Mouse (Mus musculus): ENCODE measurements around the gene Naa38. TPM values are rescaled to one million over a fixed set of nuclear protein-coding genes. Genes with fewer than 3 reads are reported as not detected.
A peak's percentile ranks its signal among the peaks of the same experiment; 100 is the strongest.

Naa38 gene
- polyA plus RNA-seq, 1 experiment from 2014 or later, result 174 TPM

- no peaks in the 10 kb centered on the region for H3K27me3 ChIP-seq (ENCODE audit: control insufficient read depth, insufficient read depth, low read length)
- H3K27ac ChIP-seq (replicated peaks in 1 of 2; ENCODE audit: control insufficient read depth in 1 of 2, insufficient read depth in 1 of 2, low read depth in 2 of 2, low read length in 2 of 2), result peak within 1 kb of the TSS in 1 of 2 experiments; percentile 98; a peak in 2 of 4 replicates
- H3K36me3 ChIP-seq (ENCODE audit: control insufficient read depth, insufficient read depth, low read length), result peaks cover 16% of the 10 kb centered on the region
- H3K4me1 ChIP-seq (ENCODE audit: control insufficient read depth in 2 of 2, insufficient read depth in 2 of 2, low read length in 2 of 2), result peaks cover 38 to 48% of the 10 kb centered on the region in 2 experiments
- no peaks in the 10 kb centered on the region for H3K9me3 ChIP-seq (ENCODE audit: control insufficient read depth, low read length)
- peak within 1 kb of the TSS in 1 of 2 experiments; percentile 63; a peak in 1 of 4 replicates for H3K4me3 ChIP-seq (ENCODE audit: control insufficient read depth in 1 of 2, insufficient read depth in 1 of 2, low read depth in 1 of 2, low read length in 2 of 2)
- ATAC-seq (ENCODE audit: insufficient number of reproducible peaks, insufficient read depth, low FRiP score, low read depth), result no peak
- peak within 1 kb of the TSS; percentile 82 for H3K4me2 ChIP-seq (ENCODE audit: low read length)
- WGBS, result 45% methylated on average over 12 of the region's 12 CpGs
- peak within 1 kb of the TSS; percentile 97 for H3K9ac ChIP-seq (ENCODE audit: low read length)
Measured at GRCm38 (mm10) chr11:69413221-69414181, 18.2 kb downstream of the Naa38 start, which contains the start of gene Kdm6b. Gene Kdm6b, minus strand, starts transcription at chr11:69413675.

GRCm38 (mm10) chr11:69414421-69415326 is 19.4 kb downstream of the Naa38 start:
- Histone ChIP-seq H3K4me2 (ENCODE audit: low read length) (peak overlapping the region; percentile 82), H3K36me3 (ENCODE audit: control insufficient read depth, insufficient read depth, low read length) (peaks cover 16% of the 10 kb centered on the region), H3K9ac (ENCODE audit: low read length) (peak overlapping the region; percentile 97), H3K4me1 (ENCODE audit: control insufficient read depth in 2 of 2, insufficient read depth in 2 of 2, low read length in 2 of 2) (peaks cover 40 to 53% of the 10 kb centered on the region in 2 experiments), H3K9me3 (ENCODE audit: control insufficient read depth, low read length) (no peaks in the 10 kb centered on the region), H3K27ac (replicated peaks in 1 of 2; ENCODE audit: control insufficient read depth in 1 of 2, insufficient read depth in 1 of 2, low read depth in 2 of 2, low read length in 2 of 2) (peak overlapping the region; percentile 13 to 98; a peak in 3 of 4 replicates), H3K27me3 (ENCODE audit: control insufficient read depth, insufficient read depth, low read length) (no peaks in the 10 kb centered on the region), H3K4me3 (ENCODE audit: control insufficient read depth in 1 of 2, insufficient read depth in 1 of 2, low read depth in 1 of 2, low read length in 2 of 2) (peak overlapping the region; percentile 63 to 80)
- 17% methylated on average over 4 of the region's 4 CpGs for WGBS
- ATAC-seq (ENCODE audit: insufficient number of reproducible peaks, insufficient read depth, low FRiP score, low read depth), result no peak

GRCm38 (mm10) chr11:69415327-69415667 is 20.0 kb downstream of the Naa38 start:
- Histone ChIP-seq H3K27me3 (ENCODE audit: control insufficient read depth, insufficient read depth, low read length) (no peaks in the 10 kb centered on the region), H3K4me2 (ENCODE audit: low read length) (peak overlapping the region; percentile 82), H3K9me3 (ENCODE audit: control insufficient read depth, low read length) (no peaks in the 10 kb centered on the region), H3K4me1 (ENCODE audit: control insufficient read depth in 2 of 2, insufficient read depth in 2 of 2, low read length in 2 of 2) (peaks cover 40 to 58% of the 10 kb centered on the region in 2 experiments), H3K4me3 (ENCODE audit: control insufficient read depth in 1 of 2, insufficient read depth in 1 of 2, low read depth in 1 of 2, low read length in 2 of 2) (peak overlapping the region; percentile 63 to 80), H3K27ac (replicated peaks in 1 of 2; ENCODE audit: control insufficient read depth in 1 of 2, insufficient read depth in 1 of 2, low read depth in 2 of 2, low read length in 2 of 2) (peak overlapping the region; percentile 94 to 98), H3K9ac (ENCODE audit: low read length) (peak overlapping the region; percentile 97), H3K36me3 (ENCODE audit: control insufficient read depth, insufficient read depth, low read length) (peaks cover 16% of the 10 kb centered on the region)
- ATAC-seq (ENCODE audit: insufficient number of reproducible peaks, insufficient read depth, low FRiP score, low read depth), result peak; percentile 7
- WGBS, result 0% methylated on average over 3 of the region's 3 CpGs

GRCm38 (mm10) chr11:69415668-69416451 is 20.6 kb downstream of the Naa38 start:
- Histone ChIP-seq H3K36me3 (ENCODE audit: control insufficient read depth, insufficient read depth, low read length) (peaks cover 16% of the 10 kb centered on the region), H3K4me1 (ENCODE audit: control insufficient read depth in 2 of 2, insufficient read depth in 2 of 2, low read length in 2 of 2) (peaks cover 45 to 63% of the 10 kb centered on the region in 2 experiments), H3K27me3 (ENCODE audit: control insufficient read depth, insufficient read depth, low read length) (peaks cover 3% of the 10 kb centered on the region), H3K9me3 (ENCODE audit: control insufficient read depth, low read length) (no peaks in the 10 kb centered on the region), H3K4me3 (ENCODE audit: control insufficient read depth in 1 of 2, insufficient read depth in 1 of 2, low read depth in 1 of 2, low read length in 2 of 2) (peak overlapping the region; percentile 63 to 80), H3K4me2 (ENCODE audit: low read length) (peak overlapping the region; percentile 82), H3K9ac (ENCODE audit: low read length) (peak overlapping the region; percentile 97), H3K27ac (replicated peaks in 1 of 2; ENCODE audit: control insufficient read depth in 1 of 2, insufficient read depth in 1 of 2, low read depth in 2 of 2, low read length in 2 of 2) (peak overlapping the region; percentile 94 to 98)
- WGBS, result 1% methylated on average over 15 of the region's 25 CpGs
- no peak for ATAC-seq (ENCODE audit: insufficient number of reproducible peaks, insufficient read depth, low FRiP score, low read depth)

- Histone ChIP-seq H3K27me3 (ENCODE audit: control insufficient read depth, insufficient read depth, low read length) (peaks cover 9% of the 10 kb centered on the region), H3K4me3 (ENCODE audit: control insufficient read depth in 1 of 2, insufficient read depth in 1 of 2, low read depth in 1 of 2, low read length in 2 of 2) (peak overlapping the region in 1 of 2 experiments; percentile 63; a peak in 3 of 4 replicates), H3K36me3 (ENCODE audit: control insufficient read depth, insufficient read depth, low read length) (peaks cover 16% of the 10 kb centered on the region), H3K4me2 (ENCODE audit: low read length) (peak overlapping the region; percentile 82), H3K27ac (replicated peaks in 1 of 2; ENCODE audit: control insufficient read depth in 1 of 2, insufficient read depth in 1 of 2, low read depth in 2 of 2, low read length in 2 of 2) (peak overlapping the region; percentile 87 to 98; a peak in 3 of 4 replicates), H3K4me1 (ENCODE audit: control insufficient read depth in 2 of 2, insufficient read depth in 2 of 2, low read length in 2 of 2) (peaks cover 52 to 70% of the 10 kb centered on the region in 2 experiments), H3K9me3 (ENCODE audit: control insufficient read depth, low read length) (no peaks in the 10 kb centered on the region), H3K9ac (ENCODE audit: low read length) (peak overlapping the region; percentile 97)
- ATAC-seq (ENCODE audit: insufficient number of reproducible peaks, insufficient read depth, low FRiP score, low read depth), result no peak
- WGBS, result under 1% methylated on average over 4 of the region's 4 CpGs
Measured at GRCm38 (mm10) chr11:69416509-69416908, 21.2 kb downstream of the Naa38 start.

- Histone ChIP-seq H3K4me2 (ENCODE audit: low read length) (peak overlapping the region; percentile 82), H3K9ac (ENCODE audit: low read length) (peak overlapping the region; percentile 97), H3K27ac (replicated peaks in 1 of 2; ENCODE audit: control insufficient read depth in 1 of 2, insufficient read depth in 1 of 2, low read depth in 2 of 2, low read length in 2 of 2) (peak overlapping the region; percentile 87 to 98), H3K4me1 (ENCODE audit: control insufficient read depth in 2 of 2, insufficient read depth in 2 of 2, low read length in 2 of 2) (peaks cover 49 to 67% of the 10 kb centered on the region in 2 experiments), H3K4me3 (ENCODE audit: control insufficient read depth in 1 of 2, insufficient read depth in 1 of 2, low read depth in 1 of 2, low read length in 2 of 2) (peak overlapping the region; percentile 29 to 63), H3K9me3 (ENCODE audit: control insufficient read depth, low read length) (no peaks in the 10 kb centered on the region), H3K27me3 (ENCODE audit: control insufficient read depth, insufficient read depth, low read length) (peaks cover 14% of the 10 kb centered on the region), H3K36me3 (ENCODE audit: control insufficient read depth, insufficient read depth, low read length) (peaks cover 16% of the 10 kb centered on the region)
- ATAC-seq (ENCODE audit: insufficient number of reproducible peaks, insufficient read depth, low FRiP score, low read depth), result no peak
- WGBS, result 8% methylated on average over 8 of the region's 8 CpGs
Measured at GRCm38 (mm10) chr11:69416921-69417448, 21.7 kb downstream of the Naa38 start.

Data from heart, embryonic 14.5 days (tissue).